Mouse (Mus musculus): ENCODE measurements around the gene Rgsl1. TPM values are rescaled to one million over a fixed set of nuclear protein-coding genes. Genes with fewer than 3 reads are reported as not detected.
A peak's percentile ranks its signal among the peaks of the same experiment; 100 is the strongest.
"Not testable (repeated sequence)": the region's sequence is repeated elsewhere in the genome, so short reads cannot be mapped to it uniquely, and the experiment has no call there.

The Rgsl1 gene
- 0.44 and 0.52 TPM in 2 replicates for polyA plus RNA-seq (2015; fragmentation: Nextera tagmentation; extraction: Ambion mirVana)

- ATAC-seq, result no peak
- Histone ChIP-seq H3K27ac (ENCODE audit: low read length) (no peak within 1 kb of the TSS), H3K4me2 (ENCODE audit: low read length) (no peak within 1 kb of the TSS), H3K4me1 (replicated peaks; ENCODE audit: control insufficient read depth, insufficient read depth, low read length) (no peaks in the 10 kb centered on the region), H3K36me3 (ENCODE audit: control insufficient read depth, insufficient read depth) (no peaks in the 10 kb centered on the region), H3K4me3 (replicated peaks; ENCODE audit: low read length) (no peak within 1 kb of the TSS), H3K27me3 (replicated peaks; ENCODE audit: control insufficient read depth, insufficient read depth, low read length) (no peaks in the 10 kb centered on the region), H3K9me3 (ENCODE audit: control insufficient read depth, low read length) (no peaks in the 10 kb centered on the region), H3K9ac (replicated peaks; ENCODE audit: low read depth, low read length) (no peak within 1 kb of the TSS)
- WGBS, result 95% methylated on average over 8 of the region's 8 CpGs
Observed at GRCm38 (mm10) chr1:153844042-153844441, at the start of gene Rgsl1. Gene Rgsl1 (minus strand): TSS chr1:153844142.

DNA sequence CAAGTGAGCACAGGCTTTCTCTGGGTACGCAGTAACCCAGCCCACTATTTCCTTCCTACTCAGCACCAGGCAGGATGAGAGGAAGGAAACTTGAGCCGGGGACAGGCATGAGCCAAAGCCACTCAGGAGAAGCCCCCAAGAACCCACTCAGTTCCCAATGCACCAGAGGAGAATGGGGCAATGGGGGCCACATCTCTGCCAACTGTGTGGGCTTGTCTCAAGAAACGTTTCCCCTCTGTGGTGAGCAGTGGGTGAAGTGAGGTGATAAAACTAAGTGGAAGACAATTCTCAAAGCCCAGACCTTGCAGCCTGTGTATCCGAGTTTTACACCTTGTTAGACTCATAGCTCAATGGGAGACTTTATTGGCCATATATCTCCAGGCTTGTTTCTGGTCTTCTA lies 47.5 kb upstream of the Rgsl1 start, which contains the start of gene Teddm1a:
TSS of gene Teddm1a (plus strand) at position 301 of the 400 bp plus-strand sequence.
- Histone ChIP-seq H3K4me3 (replicated peaks; ENCODE audit: low read length) (no peak within 1 kb of the TSS), H3K27me3 (replicated peaks; ENCODE audit: control insufficient read depth, insufficient read depth, low read length) (no peaks in the 10 kb centered on the region), H3K27ac (ENCODE audit: low read length) (no peak within 1 kb of the TSS), H3K4me2 (ENCODE audit: low read length) (no peak within 1 kb of the TSS), H3K9me3 (ENCODE audit: control insufficient read depth, low read length) (no peaks in the 10 kb centered on the region), H3K36me3 (ENCODE audit: control insufficient read depth, insufficient read depth) (no peaks in the 10 kb centered on the region), H3K4me1 (replicated peaks; ENCODE audit: control insufficient read depth, insufficient read depth, low read length) (peaks cover 9% of the 10 kb centered on the region), H3K9ac (replicated peaks; ENCODE audit: low read depth, low read length) (no peak within 1 kb of the TSS)
- 80% methylated on average over 4 of the region's 4 CpGs for WGBS
- ATAC-seq, result no peak

DNA sequence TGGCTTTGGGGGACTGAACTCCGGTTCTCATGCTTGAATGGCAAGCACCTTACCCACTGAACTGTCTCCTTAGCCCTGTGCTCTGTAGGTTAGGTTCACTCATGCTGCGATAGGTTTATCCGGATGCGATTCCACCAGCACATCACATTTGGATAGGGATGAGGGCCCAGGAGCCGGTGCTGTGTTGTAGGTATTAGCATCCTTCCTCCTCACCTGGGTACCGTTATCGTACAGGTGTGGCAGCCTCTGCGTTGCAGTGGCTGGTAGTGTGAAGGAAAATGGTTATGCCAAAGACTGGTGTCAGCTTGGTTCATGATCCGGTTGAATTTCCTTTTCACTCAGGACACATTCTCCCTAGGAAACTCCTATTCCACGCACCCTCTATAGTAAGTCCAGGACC lies 46.2 kb upstream of the Rgsl1 start:
- Histone ChIP-seq H3K27me3 (replicated peaks; ENCODE audit: control insufficient read depth, insufficient read depth, low read length) (no peaks in the 10 kb centered on the region), H3K4me2 (ENCODE audit: low read length) (no peak overlapping the region), H3K4me1 (replicated peaks; ENCODE audit: control insufficient read depth, insufficient read depth, low read length) (peaks cover 6% of the 10 kb centered on the region), H3K4me3 (replicated peaks; ENCODE audit: low read length) (no peak overlapping the region), H3K9ac (replicated peaks; ENCODE audit: low read depth, low read length) (no peak overlapping the region), H3K36me3 (ENCODE audit: control insufficient read depth, insufficient read depth) (no peaks in the 10 kb centered on the region), H3K27ac (ENCODE audit: low read length) (no peak overlapping the region), H3K9me3 (ENCODE audit: control insufficient read depth, low read length) (no peaks in the 10 kb centered on the region)
- no peak for ATAC-seq
- WGBS, result 97% methylated on average over 10 of the region's 10 CpGs

- H3K4me3 ChIP-seq (replicated peaks; ENCODE audit: low read length), result no peak overlapping the region
- no peaks in the 10 kb centered on the region for H3K4me1 ChIP-seq (replicated peaks; ENCODE audit: control insufficient read depth, insufficient read depth, low read length)
- H3K36me3 ChIP-seq (ENCODE audit: control insufficient read depth, insufficient read depth), result no peaks in the 10 kb centered on the region
- H3K9ac ChIP-seq (replicated peaks; ENCODE audit: low read depth, low read length), result no peak overlapping the region
- H3K27me3 ChIP-seq (replicated peaks; ENCODE audit: control insufficient read depth, insufficient read depth, low read length), result no peaks in the 10 kb centered on the region
- H3K4me2 ChIP-seq (ENCODE audit: low read length), result no peak overlapping the region
- no peaks in the 10 kb centered on the region for H3K9me3 ChIP-seq (ENCODE audit: control insufficient read depth, low read length)
- WGBS, result 39% methylated on average over 17 of the region's 17 CpGs
- H3K27ac ChIP-seq (ENCODE audit: low read length), result no peak overlapping the region
- ATAC-seq, result no peak; the same call in 1 of the 2 replicates
Observed at GRCm38 (mm10) chr1:153886024-153886633, 42.2 kb upstream of the Rgsl1 start.

DNA sequence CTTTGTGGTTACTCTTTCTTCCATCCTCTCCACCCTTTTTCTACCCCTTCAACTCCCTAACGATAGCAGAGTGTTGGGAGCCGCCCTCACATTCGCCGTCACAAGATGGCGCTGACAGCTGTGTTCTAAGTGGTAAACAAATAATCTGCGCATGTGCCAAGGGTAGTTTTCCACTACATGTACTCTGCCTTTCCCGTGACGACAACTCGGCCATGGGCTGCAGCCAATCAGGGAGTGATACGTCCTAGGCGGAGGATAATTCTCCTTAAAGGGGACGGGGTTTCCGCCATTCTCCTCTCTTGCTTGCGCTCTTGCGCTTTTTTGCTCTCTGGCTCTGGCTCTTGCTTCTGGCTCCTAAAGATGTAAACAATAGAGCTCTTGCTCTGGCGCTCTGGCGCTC lies 36.4 kb upstream of the Rgsl1 start:
- not testable (repeated sequence) for H3K4me1 ChIP-seq (replicated peaks; ENCODE audit: control insufficient read depth, insufficient read depth, low read length); H3K4me2 ChIP-seq (ENCODE audit: low read length); ATAC-seq; H3K27ac ChIP-seq (ENCODE audit: low read length); H3K4me3 ChIP-seq (replicated peaks; ENCODE audit: low read length); H3K9me3 ChIP-seq (ENCODE audit: control insufficient read depth, low read length); H3K27me3 ChIP-seq (replicated peaks; ENCODE audit: control insufficient read depth, insufficient read depth, low read length); H3K9ac ChIP-seq (replicated peaks; ENCODE audit: low read depth, low read length); H3K36me3 ChIP-seq (ENCODE audit: control insufficient read depth, insufficient read depth)
- 92% methylated on average over 17 of the region's 17 CpGs for WGBS

DNA sequence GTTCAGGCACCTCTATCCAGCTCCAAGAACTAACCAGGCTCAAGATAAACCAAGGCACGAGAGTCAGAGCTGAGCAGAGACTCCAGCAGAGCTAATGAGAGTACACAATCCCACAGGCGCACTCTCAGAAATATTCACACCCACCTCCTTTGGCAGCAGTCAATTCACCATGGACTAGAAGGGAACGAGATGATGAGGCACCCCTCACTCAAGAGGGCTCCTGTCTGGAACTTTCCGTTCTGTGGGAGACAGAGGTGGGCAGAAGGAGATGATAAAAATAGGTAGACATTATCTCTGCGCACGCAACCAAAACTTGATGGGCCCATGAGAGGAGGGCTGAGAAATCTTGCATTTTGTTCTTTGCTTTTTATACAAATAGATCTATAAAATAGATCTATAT lies 30.1 kb upstream of the Rgsl1 start, which contains the start of gene Teddm1b:
TSS of gene Teddm1b (plus strand) at position 301 of the 400 bp plus-strand sequence.
- H3K9ac ChIP-seq (replicated peaks; ENCODE audit: low read depth, low read length), result no peak within 1 kb of the TSS
- H3K4me2 ChIP-seq (ENCODE audit: low read length), result no peak within 1 kb of the TSS
- no peak for ATAC-seq
- no peaks in the 10 kb centered on the region for H3K36me3 ChIP-seq (ENCODE audit: control insufficient read depth, insufficient read depth)
- no peak within 1 kb of the TSS for H3K4me3 ChIP-seq (replicated peaks; ENCODE audit: low read length)
- H3K4me1 ChIP-seq (replicated peaks; ENCODE audit: control insufficient read depth, insufficient read depth, low read length), result no peaks in the 10 kb centered on the region
- no peaks in the 10 kb centered on the region for H3K27me3 ChIP-seq (replicated peaks; ENCODE audit: control insufficient read depth, insufficient read depth, low read length)
- WGBS, result 87% methylated on average over 6 of the region's 6 CpGs
- no peaks in the 10 kb centered on the region for H3K9me3 ChIP-seq (ENCODE audit: control insufficient read depth, low read length)
- H3K27ac ChIP-seq (ENCODE audit: low read length), result no peak within 1 kb of the TSS

GRCm38 (mm10) chr1:153855946-153856345 lies 12.0 kb upstream of the Rgsl1 start:
- H3K4me2 ChIP-seq (ENCODE audit: low read length), result no peak overlapping the region
- H3K9me3 ChIP-seq (ENCODE audit: control insufficient read depth, low read length), result no peaks in the 10 kb centered on the region
- no peak overlapping the region for H3K27ac ChIP-seq (ENCODE audit: low read length)
- H3K27me3 ChIP-seq (replicated peaks; ENCODE audit: control insufficient read depth, insufficient read depth, low read length), result no peaks in the 10 kb centered on the region
- H3K4me1 ChIP-seq (replicated peaks; ENCODE audit: control insufficient read depth, insufficient read depth, low read length), result no peaks in the 10 kb centered on the region
- H3K9ac ChIP-seq (replicated peaks; ENCODE audit: low read depth, low read length), result no peak overlapping the region
- 82% methylated on average over 8 of the region's 8 CpGs for WGBS
- H3K36me3 ChIP-seq (ENCODE audit: control insufficient read depth, insufficient read depth), result no peaks in the 10 kb centered on the region
- H3K4me3 ChIP-seq (replicated peaks; ENCODE audit: low read length), result no peak overlapping the region
- ATAC-seq, result no peak

- not testable (repeated sequence) for H3K9ac ChIP-seq (replicated peaks; ENCODE audit: low read depth, low read length); H3K27ac ChIP-seq (ENCODE audit: low read length); H3K4me2 ChIP-seq (ENCODE audit: low read length); H3K4me1 ChIP-seq (replicated peaks; ENCODE audit: control insufficient read depth, insufficient read depth, low read length); H3K9me3 ChIP-seq (ENCODE audit: control insufficient read depth, low read length); ATAC-seq; H3K4me3 ChIP-seq (replicated peaks; ENCODE audit: low read length); H3K27me3 ChIP-seq (replicated peaks; ENCODE audit: control insufficient read depth, insufficient read depth, low read length); H3K36me3 ChIP-seq (ENCODE audit: control insufficient read depth, insufficient read depth)
- 89% methylated on average over 7 of the region's 7 CpGs for WGBS
Observed at GRCm38 (mm10) chr1:153852696-153853095, 8.8 kb upstream of the Rgsl1 start.

- Histone ChIP-seq H3K4me2 (ENCODE audit: low read length) (no peak overlapping the region), H3K4me3 (replicated peaks; ENCODE audit: low read length) (no peak overlapping the region), H3K9ac (replicated peaks; ENCODE audit: low read depth, low read length) (no peak overlapping the region), H3K36me3 (ENCODE audit: control insufficient read depth, insufficient read depth) (no peaks in the 10 kb centered on the region), H3K27me3 (replicated peaks; ENCODE audit: control insufficient read depth, insufficient read depth, low read length) (no peaks in the 10 kb centered on the region), H3K4me1 (replicated peaks; ENCODE audit: control insufficient read depth, insufficient read depth, low read length) (no peaks in the 10 kb centered on the region), H3K27ac (ENCODE audit: low read length) (no peak overlapping the region), H3K9me3 (ENCODE audit: control insufficient read depth, low read length) (no peaks in the 10 kb centered on the region)
- 27% methylated on average over 6 of the region's 6 CpGs for WGBS
- peak; percentile 31; the same call in 1 of the 2 replicates for ATAC-seq
Observed at GRCm38 (mm10) chr1:153846867-153847266, 2.9 kb upstream of the Rgsl1 start.

GRCm38 (mm10) chr1:153846420-153846819 lies 2.5 kb upstream of the Rgsl1 start:
- 90% methylated on average over 7 of the region's 7 CpGs for WGBS
- Histone ChIP-seq H3K9ac (replicated peaks; ENCODE audit: low read depth, low read length) (no peak overlapping the region), H3K36me3 (ENCODE audit: control insufficient read depth, insufficient read depth) (no peaks in the 10 kb centered on the region), H3K27ac (ENCODE audit: low read length) (no peak overlapping the region), H3K4me3 (replicated peaks; ENCODE audit: low read length) (no peak overlapping the region), H3K4me1 (replicated peaks; ENCODE audit: control insufficient read depth, insufficient read depth, low read length) (no peaks in the 10 kb centered on the region), H3K27me3 (replicated peaks; ENCODE audit: control insufficient read depth, insufficient read depth, low read length) (no peaks in the 10 kb centered on the region), H3K9me3 (ENCODE audit: control insufficient read depth, low read length) (no peaks in the 10 kb centered on the region), H3K4me2 (ENCODE audit: low read length) (no peak overlapping the region)
- no peak for ATAC-seq

All from forebrain, embryonic 16.5 days (tissue).